Mouse (Mus musculus) limb, embryonic 13.5 days (tissue): ENCODE data around the gene Gm42878. TPM values are rescaled to one million over a fixed set of nuclear protein-coding genes. Genes with fewer than 3 reads are reported as not detected.

Experiments used
- ATAC-seq: fragments of 200-750 bp; cut with Nextera tagmentation; 2 replicates; pipeline ENCODE4 v1.8.0; 2017; ENCODE audit warnings: low read depth, moderate number of reproducible peaks, moderate TSS enrichment; ENCODE audit not compliant: low FRiP score
- H3K27ac ChIP-seq: fragments of 300-500 bp; sonication (generic); 2 replicates; pipeline ENCODE4 v1.5.1; 2015; ENCODE audit warnings: inconsistent platforms, mild to moderate bottlenecking, moderate library complexity
- H3K27me3 ChIP-seq: fragments of 300-500 bp; sonication (generic); 2 replicates; pipeline ENCODE4 v1.6.1; 2015; ENCODE audit warnings: mild to moderate bottlenecking, inconsistent platforms
- H3K36me3 ChIP-seq: fragments of 300-500 bp; sonication (generic); 2 replicates; pipeline ENCODE4 v1.6.1; 2015; ENCODE audit warnings: inconsistent platforms, mild to moderate bottlenecking, moderate library complexity
- H3K4me1 ChIP-seq: fragments of 300-500 bp; sonication (generic); 2 replicates; pipeline ENCODE4 v1.6.1; 2015; ENCODE audit warnings: inconsistent platforms
- H3K4me2 ChIP-seq: fragments of 300-500 bp; sonication (generic); replicated peaks from 2 replicates; pipeline ENCODE4 v1.6.1; 2015; ENCODE audit warnings: inconsistent platforms, mild to moderate bottlenecking, moderate library complexity
- H3K4me3 ChIP-seq: fragments of 300-500 bp; sonication (generic); 2 replicates; pipeline ENCODE4 v1.5.1; 2015; ENCODE audit warnings: moderate library complexity, mild to moderate bottlenecking, inconsistent platforms
- H3K9ac ChIP-seq: fragments of 300-500 bp; sonication (generic); 2 replicates; pipeline ENCODE4 v1.6.1; 2015; ENCODE audit warnings: mild to moderate bottlenecking, inconsistent platforms
- H3K9me3 ChIP-seq: fragments of 300-500 bp; sonication (generic); 2 replicates; pipeline ENCODE4 v1.6.1; 2016; ENCODE audit warnings: inconsistent platforms
- WGBS: fragments of 180-500 bp; shearing (Covaris S2); methylation state at CpG from one replicate; pipeline ENCODE4 v1.1.7; 2015; 5-methylcytosine and 5-hydroxymethylcytosine counted together
- polyA plus RNA-seq: library from polyadenylated mRNA; unstranded; fragments of >200 nt; fragmentation: Nextera tagmentation; extraction: Ambion mirVana; gene quantifications from 2 replicates; pipeline ENCODE4 v1.2.1, GENCODE M21; 2015

The Gm42878 gene
- polyA plus RNA-seq, 1 experiment from 2014 or later = not detected

- 0 out of 2 replicates have a peak overlapping the region, but pooled peaks have one; percentile 3 for H3K4me2 ChIP-seq
- 0 out of 2 replicates have a peak, but pooled peaks have one; percentile 36 for ATAC-seq
- WGBS = 56% methylated on average over 12 of the region's 12 CpGs
Observed at GRCm38 (mm10) chr5:121583765-121584501, 38.7 kb upstream of the Gm42878 start.

GRCm38 (mm10) chr5:121581945-121582344, 36.7 kb upstream of the Gm42878 start:
- H3K4me1 ChIP-seq = peaks cover 15% of the 10 kb centered on the region
- H3K4me3 ChIP-seq = no peak overlapping the region
- H3K36me3 ChIP-seq = peaks cover 42% of the 10 kb centered on the region
- H3K9me3 ChIP-seq = no peaks in the 10 kb centered on the region
- H3K9ac ChIP-seq = no peak overlapping the region
- H3K4me2 ChIP-seq = no peak overlapping the region
- H3K27ac ChIP-seq = no peak overlapping the region
- WGBS = 87% methylated on average over 8 of the region's 8 CpGs
- H3K27me3 ChIP-seq = no peaks in the 10 kb centered on the region
- ATAC-seq = no peak

More at GRCm38 (mm10) chr5:121583765-121584501, 38.7 kb upstream of the Gm42878 start:
- Histone ChIP-seq H3K4me3 (no peak overlapping the region), H3K36me3 (peaks cover 22% of the 10 kb centered on the region), H3K27me3 (no peaks in the 10 kb centered on the region), H3K4me1 (peaks cover 15% of the 10 kb centered on the region), H3K27ac (no peak overlapping the region; the same call in 1 of the 2 replicates), H3K9me3 (no peaks in the 10 kb centered on the region), H3K9ac (no peak overlapping the region)

- no peaks in the 10 kb centered on the region for H3K9me3 ChIP-seq
- no peak overlapping the region for H3K27ac ChIP-seq
- no peak overlapping the region for H3K9ac ChIP-seq
- H3K4me1 ChIP-seq = no peaks in the 10 kb centered on the region
- no peak overlapping the region for H3K4me2 ChIP-seq
- no peaks in the 10 kb centered on the region for H3K27me3 ChIP-seq
- H3K36me3 ChIP-seq = peaks cover 90% of the 10 kb centered on the region
- no peak overlapping the region for H3K4me3 ChIP-seq
- WGBS = 81% methylated on average over 11 of the region's 11 CpGs
- no peak for ATAC-seq
Observed at GRCm38 (mm10) chr5:121576927-121577488, 31.7 kb upstream of the Gm42878 start.

- H3K4me2 ChIP-seq = no peak overlapping the region
- H3K27me3 ChIP-seq = no peaks in the 10 kb centered on the region
- no peak overlapping the region for H3K27ac ChIP-seq
- H3K36me3 ChIP-seq = peaks cover 99% of the 10 kb centered on the region
- H3K4me1 ChIP-seq = no peaks in the 10 kb centered on the region
- no peak for ATAC-seq
- no peak overlapping the region for H3K9ac ChIP-seq
- no peaks in the 10 kb centered on the region for H3K9me3 ChIP-seq
- WGBS = 93% methylated on average over 11 of the region's 11 CpGs
- no peak overlapping the region for H3K4me3 ChIP-seq
Observed at GRCm38 (mm10) chr5:121575867-121576266, 30.6 kb upstream of the Gm42878 start.

- Histone ChIP-seq H3K27ac (no peak overlapping the region), H3K4me3 (no peak overlapping the region), H3K27me3 (no peaks in the 10 kb centered on the region), H3K9me3 (no peaks in the 10 kb centered on the region), H3K36me3 (peaks cover 97% of the 10 kb centered on the region), H3K9ac (no peak overlapping the region), H3K4me2 (no peak overlapping the region), H3K4me1 (no peaks in the 10 kb centered on the region)
- WGBS = 93% methylated on average over 13 of the region's 13 CpGs
- ATAC-seq = no peak
Observed at GRCm38 (mm10) chr5:121574145-121574544, 28.9 kb upstream of the Gm42878 start.

GRCm38 (mm10) chr5:121570787-121571186, 25.5 kb upstream of the Gm42878 start:
- Histone ChIP-seq H3K4me2 (no peak overlapping the region), H3K9me3 (no peaks in the 10 kb centered on the region), H3K4me3 (no peak overlapping the region), H3K4me1 (no peaks in the 10 kb centered on the region), H3K27me3 (no peaks in the 10 kb centered on the region), H3K36me3 (peaks cover 88% of the 10 kb centered on the region), H3K9ac (no peak overlapping the region), H3K27ac (no peak overlapping the region)
- ATAC-seq = no peak
- WGBS = 81% methylated on average over 1 of the region's 1 CpGs

GRCm38 (mm10) chr5:121569881-121570420, 24.7 kb upstream of the Gm42878 start:
- H3K4me1 ChIP-seq = no peaks in the 10 kb centered on the region
- WGBS = 76% methylated on average over 9 of the region's 9 CpGs
- H3K9me3 ChIP-seq = no peaks in the 10 kb centered on the region
- ATAC-seq = no peak
- no peak overlapping the region for H3K27ac ChIP-seq
- H3K4me2 ChIP-seq = no peak overlapping the region
- H3K4me3 ChIP-seq = no peak overlapping the region
- H3K27me3 ChIP-seq = no peaks in the 10 kb centered on the region
- peaks cover 80% of the 10 kb centered on the region for H3K36me3 ChIP-seq
- H3K9ac ChIP-seq = no peak overlapping the region

GRCm38 (mm10) chr5:121566035-121566681, 20.9 kb upstream of the Gm42878 start:
- no peak overlapping the region for H3K27ac ChIP-seq
- no peaks in the 10 kb centered on the region for H3K4me1 ChIP-seq
- no peaks in the 10 kb centered on the region for H3K27me3 ChIP-seq
- ATAC-seq = no peak
- no peaks in the 10 kb centered on the region for H3K9me3 ChIP-seq
- no peak overlapping the region for H3K9ac ChIP-seq
- H3K4me2 ChIP-seq = no peak overlapping the region
- 90% methylated on average over 16 of the region's 16 CpGs for WGBS
- H3K4me3 ChIP-seq = no peak overlapping the region
- peaks cover 42% of the 10 kb centered on the region for H3K36me3 ChIP-seq

- peak overlapping the region; percentile 56 for H3K9ac ChIP-seq
- WGBS = 11% methylated on average over 11 of the region's 11 CpGs
- H3K4me3 ChIP-seq = peak overlapping the region; percentile 20
- no peaks in the 10 kb centered on the region for H3K27me3 ChIP-seq
- H3K4me1 ChIP-seq = no peaks in the 10 kb centered on the region
- peaks cover 26% of the 10 kb centered on the region for H3K36me3 ChIP-seq
- ATAC-seq = peak; percentile 49; the same call in 1 of the 2 replicates
- H3K27ac ChIP-seq = no peak overlapping the region
- peak overlapping the region; percentile 54 for H3K4me2 ChIP-seq
- H3K9me3 ChIP-seq = no peaks in the 10 kb centered on the region
Observed at GRCm38 (mm10) chr5:121564468-121564895, 19.2 kb upstream of the Gm42878 start.

- Histone ChIP-seq H3K9me3 (no peaks in the 10 kb centered on the region), H3K4me1 (no peaks in the 10 kb centered on the region), H3K4me3 (no peak overlapping the region), H3K27ac (no peak overlapping the region), H3K27me3 (no peaks in the 10 kb centered on the region), H3K9ac (no peak overlapping the region), H3K4me2 (no peak overlapping the region), H3K36me3 (peaks cover 7% of the 10 kb centered on the region)
- 86% methylated on average over 3 of the region's 3 CpGs for WGBS
- ATAC-seq = no peak
Observed at GRCm38 (mm10) chr5:121562436-121562835, 17.2 kb upstream of the Gm42878 start.

GRCm38 (mm10) chr5:121549196-121549595, 3.9 kb upstream of the Gm42878 start:
- WGBS = 86% methylated on average over 7 of the region's 7 CpGs
- Histone ChIP-seq H3K4me3 (no peak overlapping the region), H3K27ac (no peak overlapping the region), H3K9ac (no peak overlapping the region), H3K4me2 (no peak overlapping the region), H3K4me1 (peaks cover 12% of the 10 kb centered on the region), H3K36me3 (no peaks in the 10 kb centered on the region), H3K9me3 (0 out of 2 replicates have a peak, but pooled peaks cover 5% of the 10 kb centered on the region), H3K27me3 (no peaks in the 10 kb centered on the region)
- no peak for ATAC-seq

GRCm38 (mm10) chr5:121547084-121547483, 1.8 kb upstream of the Gm42878 start:
- Histone ChIP-seq H3K9me3 (0 out of 2 replicates have a peak, but pooled peaks cover 5% of the 10 kb centered on the region), H3K36me3 (no peaks in the 10 kb centered on the region), H3K4me2 (peak overlapping the region; percentile 87; the same call in 1 of the 2 replicates), H3K4me1 (peaks cover 20% of the 10 kb centered on the region), H3K4me3 (no peak overlapping the region), H3K27me3 (no peaks in the 10 kb centered on the region), H3K9ac (no peak overlapping the region), H3K27ac (no peak overlapping the region)
- 94% methylated on average over 3 of the region's 3 CpGs for WGBS
- no peak for ATAC-seq
